In the genomic region with DNA sequence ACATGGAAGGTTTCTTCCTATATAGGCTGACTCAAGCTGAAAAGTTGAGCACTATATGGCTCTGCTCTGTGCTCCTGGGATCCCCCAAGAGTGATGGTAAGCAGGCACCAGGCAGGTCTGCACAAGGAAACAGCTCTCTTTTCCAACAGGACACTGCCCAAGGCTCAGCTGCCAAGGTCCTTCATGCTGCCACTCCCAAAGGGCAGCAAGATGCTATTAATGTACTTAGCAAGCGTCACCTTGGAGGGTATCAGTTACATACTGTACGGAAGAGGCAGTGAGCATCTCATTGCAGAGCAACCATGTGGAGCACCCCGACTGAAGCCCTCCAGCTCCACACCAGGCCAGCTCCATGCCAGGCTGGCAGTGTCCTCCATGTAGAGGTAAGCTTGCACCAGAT, we compare ENCODE assay signal across 18 mouse cellular contexts.
DNase-seq lines count a peak whose midpoint lies in the region; TF ChIP-seq lines count a peak whose summit lies in the region.
"Had no signal": no experiment of that assay in that cellular context is flagged by ENCODE, and none has a peak within 500 bp of the region (broad histone marks: within the 10 kb centered on the region; RNA-seq: fewer than 3 reads in every experiment).

No protein-coding gene starts in this region.

- H3ac ChIP-seq in myocyte (ENCODE audit: control insufficient read depth, insufficient read length) = no peak overlapping the region

- H3K4me2 ChIP-seq in myocyte (ENCODE audit: low read depth) = peak overlapping the region; percentile 27
- H3K4me2 ChIP-seq: embryonic facial prominence, embryonic 12.5 days; forebrain, embryonic 13.5 days; forebrain, embryonic 15.5 days had no signal

- no peaks in the 10 kb centered on the region for H3K36me3 ChIP-seq in myocyte (ENCODE audit: control insufficient read depth, insufficient read depth)
- H3K36me3 ChIP-seq: embryonic facial prominence, embryonic 10.5 days; embryonic facial prominence, embryonic 12.5 days; forebrain, embryonic 15.5 days had no signal

- H3K79me2 ChIP-seq in myocyte (ENCODE audit: control insufficient read depth, insufficient read depth) = no peaks in the 10 kb centered on the region

- DNase-seq in heart, adult 11 months = peak; percentile 64
- no peak for DNase-seq in heart, postnatal 4 days
- no peak for DNase-seq in adrenal gland, adult 8-10 months
- no peak for DNase-seq in c-Kit-positive CD71-positive TER-119-positive erythroid progenitor cells, embryonic 14.5 days (ENCODE audit: low spot score)
- DNase-seq: adrenal gland, postnatal 10 days; adrenal gland, postnatal 25 days; cerebellum, adult 11-12 months; cerebellum, adult 2 months; cerebellum, adult 9-10 months; cerebellum, postnatal 10 days; cerebellum, postnatal 25 days; forebrain, postnatal 0 days had no signal

- TF ChIP-seq POLR2A in myocyte (IDR thresholded peaks at IDR 0.05; ENCODE audit: insufficient read length, low read depth) = no peak

- H3K27me3 ChIP-seq in myocyte (ENCODE audit: control insufficient read depth, insufficient read depth, insufficient read length) = no peaks in the 10 kb centered on the region
- H3K27me3 ChIP-seq: embryonic facial prominence, embryonic 12.5 days; forebrain, embryonic 13.5 days; forebrain, embryonic 15.5 days; Patski had no signal

- H3K4me3 ChIP-seq in myocyte = no peak overlapping the region
- H3K4me3 ChIP-seq: embryonic facial prominence, embryonic 10.5 days; embryonic facial prominence, embryonic 12.5 days; forebrain, embryonic 13.5 days; forebrain, embryonic 15.5 days had no signal

TF ChIP-seq in myocyte, 11 proteins besides CTCF, POLR2A, EP300 and RAD21:
- TF ChIP-seq MYOD1 (IDR thresholded peaks at IDR 0.05; ENCODE audit: control insufficient read depth in 1 of 3, insufficient read length in 2 of 3, low read depth in 2 of 3) (peak; percentile 33 to 77 (median 41)), SRF (IDR thresholded peaks at IDR 0.05; ENCODE audit: control insufficient read depth, insufficient read length, low read depth) (no peak)
